26 mouse cellular contexts compared by ENCODE assay signal in genomic region chr11:111177516-111177915, GRCm38 (mm10).
DNase-seq lines count a peak whose midpoint lies in the region; ATAC-seq and TF ChIP-seq lines count a peak whose summit lies in the region.
"Had no signal": no experiment of that assay in that cellular context is flagged by ENCODE, and none has a peak within 500 bp of the region (broad histone marks: within the 10 kb centered on the region; RNA-seq: fewer than 3 reads in every experiment).

No protein-coding gene starts in this region.

- no peak for TF ChIP-seq POLR2A in cerebellum, adult 2 months (IDR thresholded peaks at IDR 0.05; ENCODE audit: borderline replicate concordance, insufficient read depth, low read length)

- H3K4me1 ChIP-seq in cerebellum, adult 2 months (ENCODE audit: control insufficient read depth, insufficient read depth, low read length), result peaks cover 2% of the 10 kb centered on the region; the same call in 1 of the 2 replicates
- H3K4me1 ChIP-seq: forebrain, embryonic 10.5 days; forebrain, embryonic 13.5 days; heart, embryonic 10.5 days; heart, embryonic 13.5 days had no signal

- WGBS in cerebellum, adult 2 months, result 18% methylated on average over 4 of the region's 4 CpGs

- TF ChIP-seq CTCF in cerebellum, adult 2 months (IDR thresholded peaks at IDR 0.05; ENCODE audit: borderline replicate concordance, insufficient read depth, low read depth, low read length), result no peak

- DNase-seq in cerebellum, adult 2 months, result peak; percentile 6 to 14
- DNase-seq in cerebellum, adult 9-10 months, result no peak
- DNase-seq in cerebellum, postnatal 25 days, result peak; percentile 33 to 65
- peak; percentile 25 for DNase-seq in layer of hippocampus, adult 9-11 months
- no peak for DNase-seq in layer of hippocampus, adult 8-10 months (ENCODE audit: low spot score in 2 of 2)
- DNase-seq in layer of hippocampus, postnatal 14 days (ENCODE audit: low spot score in 2 of 2), result peak; percentile 6 to 36
- DNase-seq: adrenal gland, adult 2 months; adrenal gland, postnatal 25 days; B cell, adult 2 months; gastrocnemius, postnatal 10 days; gastrocnemius, postnatal 36 days; heart, adult 2 months; heart, postnatal 14 days; heart, postnatal 4 days had no signal

- no peak overlapping the region for H3K4me3 ChIP-seq in cerebellum, adult 2 months (replicated peaks; ENCODE audit: insufficient read depth, low read depth, low read length)
- H3K4me3 ChIP-seq: forebrain, embryonic 10.5 days; forebrain, embryonic 13.5 days; heart, adult 2 months; heart, embryonic 10.5 days; heart, embryonic 13.5 days had no signal

- H3K27ac ChIP-seq in cerebellum, adult 2 months (ENCODE audit: insufficient read depth, low read length), result no peak overlapping the region
- H3K27ac ChIP-seq: forebrain, embryonic 10.5 days; forebrain, embryonic 13.5 days; heart, adult 2 months; heart, embryonic 10.5 days; heart, embryonic 13.5 days; hindbrain, embryonic 14.5 days; hindbrain, postnatal 0 days had no signal

- no peaks in the 10 kb centered on the region for H3K27me3 ChIP-seq in cerebellum, adult 2 months (ENCODE audit: control insufficient read depth, insufficient read depth, low read length)
- H3K27me3 ChIP-seq: CH12.LX; forebrain, embryonic 13.5 days; heart, embryonic 13.5 days had no signal

- no peak for ATAC-seq in cerebellum, adult (ENCODE audit: insufficient number of reproducible peaks, low FRiP score, low TSS enrichment)
- ATAC-seq: forebrain, embryonic 13.5 days; forebrain, embryonic 16.5 days; hindbrain, postnatal 0 days; inflammation-experienced regulatory T-cells, adult 6 months; intestine, embryonic 16.5 days; Patski had no signal

Comparison
In these comparisons a context has a peak if more than half of its experiments do, and no peak if none do; other contexts are left out.
1. DNase-seq: peak in cerebellum, adult 2 months (2 of 2), cerebellum, postnatal 25 days (2 of 2), layer of hippocampus, adult 9-11 months (single experiment) and layer of hippocampus, postnatal 14 days (2 of 2); none in cerebellum, adult 9-10 months (single experiment) and layer of hippocampus, adult 8-10 months (0 of 2).